In the genomic region with DNA sequence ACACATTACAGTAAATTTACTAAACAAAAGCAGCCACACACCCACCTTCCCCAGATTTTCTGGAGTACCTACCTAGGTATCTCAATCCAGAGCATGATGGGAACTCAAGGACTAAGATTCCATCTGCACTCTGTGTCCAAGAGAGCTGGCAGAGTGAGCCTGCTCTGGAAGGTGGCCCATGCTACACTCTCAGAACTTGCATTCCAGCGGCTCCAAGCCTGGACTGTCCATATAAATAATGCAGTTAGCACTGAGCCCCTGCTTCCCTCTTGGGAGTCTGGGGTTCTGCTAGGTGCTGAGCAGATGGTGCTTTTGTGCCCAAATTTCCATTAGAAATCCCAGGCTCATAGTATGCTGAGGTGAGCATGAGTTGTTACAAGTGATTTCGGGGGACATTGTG, we compare ENCODE assay signal across 12 mouse cellular contexts. TPM values are rescaled to one million over a fixed set of nuclear protein-coding genes. Genes with fewer than 3 reads are reported as not detected.
DNase-seq lines count a peak whose midpoint lies in the region; ATAC-seq and TF ChIP-seq lines count a peak whose summit lies in the region.
"Had no signal": no experiment of that assay in that cellular context is flagged by ENCODE, and none has a peak within 500 bp of the region (broad histone marks: within the 10 kb centered on the region; RNA-seq: fewer than 3 reads in every experiment).

No protein-coding gene starts in this region.

- peak; percentile 43; the same call in 1 of the 2 replicates for ATAC-seq in midbrain, embryonic 15.5 days (replicated peaks)
- ATAC-seq in midbrain, postnatal 0 days (ENCODE audit: low FRiP score) = no peak
- ATAC-seq in stomach, postnatal 0 days (ENCODE audit: low FRiP score, low TSS enrichment) = peak; percentile 40; the same call in 1 of the 2 replicates
- ATAC-seq: inflammation-experienced regulatory T-cells, adult 6 months had no signal

- H3K9ac ChIP-seq in midbrain, embryonic 15.5 days = no peak overlapping the region
- H3K9ac ChIP-seq in midbrain, postnatal 0 days (replicated peaks; ENCODE audit: low read length, poor library complexity, severe bottlenecking) = no peak overlapping the region
- H3K9ac ChIP-seq in stomach, postnatal 0 days (ENCODE audit: low read length) = no peak overlapping the region

- WGBS in midbrain, embryonic 15.5 days = 53% methylated on average over 2 of the region's 2 CpGs
- WGBS in midbrain, postnatal 0 days = 55% methylated on average over 2 of the region's 2 CpGs
- 41% methylated on average over 2 of the region's 2 CpGs for WGBS in stomach, postnatal 0 days

- H3K27me3 ChIP-seq in midbrain, embryonic 15.5 days (replicated peaks) = no peaks in the 10 kb centered on the region
- no peaks in the 10 kb centered on the region for H3K27me3 ChIP-seq in midbrain, postnatal 0 days (ENCODE audit: insufficient read depth, low read length)
- H3K27me3 ChIP-seq in stomach, postnatal 0 days (ENCODE audit: control insufficient read depth, insufficient read depth, low read length) = no peaks in the 10 kb centered on the region
- H3K27me3 ChIP-seq: CH12.LX had no signal

- TF ChIP-seq EP300 in stomach, postnatal 0 days (optimal IDR thresholded peaks at IDR 0.05) = no peak

- intact Hi-C loops in heart, postnatal 36 days (cut with DNase I) = loop anchor here (2.0 kb wide), 1 partner anchor 26 kb away; no protein-coding TSS in a partner anchor
- intact Hi-C loops in left cerebral cortex, postnatal 10 days (cut with DNase I) = no loop called here

- no peak for TF ChIP-seq CTCF in midbrain, postnatal 0 days (IDR thresholded peaks at IDR 0.05)
- TF ChIP-seq CTCF in stomach, postnatal 0 days (IDR thresholded peaks at IDR 0.05; ENCODE audit: low read depth) = no peak

- H3K27ac ChIP-seq in midbrain, embryonic 15.5 days = no peak overlapping the region
- no peak overlapping the region for H3K27ac ChIP-seq in midbrain, postnatal 0 days (ENCODE audit: low read depth, low read length)
- 0 out of 2 replicates have a peak overlapping the region, but pooled peaks have one; percentile 19 for H3K27ac ChIP-seq in stomach, postnatal 0 days (replicated peaks)

- H3K36me3 ChIP-seq in midbrain, embryonic 15.5 days (replicated peaks) = no peaks in the 10 kb centered on the region
- no peaks in the 10 kb centered on the region for H3K36me3 ChIP-seq in midbrain, postnatal 0 days (ENCODE audit: insufficient read depth, low read length)
- no peaks in the 10 kb centered on the region for H3K36me3 ChIP-seq in stomach, postnatal 0 days (ENCODE audit: control insufficient read depth, insufficient read depth, low read length)

- DNase-seq in heart, adult 18-20 months = peak; percentile 61 to 72
- no peak for DNase-seq in heart, adult 8-10 months (ENCODE audit: low spot score)
- no peak for DNase-seq in midbrain, postnatal 0 days (ENCODE audit: low spot score)
- DNase-seq in heart, postnatal 36 days = peak; percentile 49 to 51
- DNase-seq in stomach, postnatal 0 days (ENCODE audit: low spot score) = no peak
- no peak for DNase-seq in ovary, postnatal 14 days (ENCODE audit: low spot score)
- DNase-seq in left cerebral cortex, postnatal 10 days (ENCODE audit: extremely low spot score in 1 of 2, low spot score in 2 of 2) = no peak
- DNase-seq: cerebellum, adult 11 months; retina, postnatal 1 day had no signal

- H3K4me1 ChIP-seq in midbrain, embryonic 15.5 days = peaks cover 19% of the 10 kb centered on the region
- H3K4me1 ChIP-seq in midbrain, postnatal 0 days (ENCODE audit: insufficient read depth, low read length) = no peaks in the 10 kb centered on the region
- H3K4me1 ChIP-seq in stomach, postnatal 0 days (replicated peaks; ENCODE audit: control insufficient read depth, insufficient read depth) = no peaks in the 10 kb centered on the region

- no peak overlapping the region for H3K4me3 ChIP-seq in midbrain, embryonic 15.5 days
- H3K4me3 ChIP-seq in midbrain, postnatal 0 days (ENCODE audit: low read depth, low read length) = no peak overlapping the region
- H3K4me3 ChIP-seq in stomach, postnatal 0 days (ENCODE audit: low read depth, low read length) = no peak overlapping the region

- no peaks in the 10 kb centered on the region for H3K9me3 ChIP-seq in midbrain, embryonic 15.5 days
- no peaks in the 10 kb centered on the region for H3K9me3 ChIP-seq in midbrain, postnatal 0 days (ENCODE audit: low read length)
- no peaks in the 10 kb centered on the region for H3K9me3 ChIP-seq in stomach, postnatal 0 days (ENCODE audit: control insufficient read depth, low read length)

- no peak overlapping the region for H3K4me2 ChIP-seq in midbrain, embryonic 15.5 days
- no peak overlapping the region for H3K4me2 ChIP-seq in midbrain, postnatal 0 days (ENCODE audit: low read depth, low read length, poor library complexity, severe bottlenecking)
- H3K4me2 ChIP-seq in stomach, postnatal 0 days (replicated peaks; ENCODE audit: low read depth) = no peak overlapping the region

RNA-seq across cellular contexts. Expression of a gene that starts 28.1 kb away (rescaled TPM):
- total RNA-seq in heart, adult 18-20 months (2021) = 10 to 100 TPM; 22.3 to 23.9 TPM
- total RNA-seq in heart, adult 8-10 months (2022) = 10 to 100 TPM; 20.5 to 23.7 (median 21.6) TPM
- polyA plus RNA-seq in midbrain, embryonic 15.5 days (2015; fragmentation: Nextera tagmentation; extraction: Ambion mirVana) = 105 and 109 TPM in 2 replicates
- 120 and 154 TPM in 2 replicates for total RNA-seq in midbrain, postnatal 0 days (2014; rRNA removed)
- 81.6 and 89.3 TPM in 2 replicates for polyA plus RNA-seq in midbrain, postnatal 0 days (2015; fragmentation: Nextera tagmentation; extraction: Ambion mirVana)
- total RNA-seq in heart, postnatal 36 days (2021) = 10 to 100 TPM; 22.5 to 23.0 TPM
- polyA plus RNA-seq in stomach, postnatal 0 days (2015; fragmentation: Nextera tagmentation; extraction: Ambion mirVana) = 18.1 and 18.6 TPM in 2 replicates
- total RNA-seq in left cerebral cortex, postnatal 10 days (2021) = 100 to 1,000 TPM; 197 to 209 TPM

Comparison
In these comparisons a context has a peak if more than half of its experiments do, and no peak if none do; other contexts are left out.
1. DNase-seq: peak in heart, adult 18-20 months (2 of 2) and heart, postnatal 36 days (2 of 2); none in heart, adult 8-10 months (single experiment), midbrain, postnatal 0 days (single experiment), stomach, postnatal 0 days (single experiment), ovary, postnatal 14 days (single experiment) and left cerebral cortex, postnatal 10 days (0 of 2).